Mouse (Mus musculus) bone marrow, adult 2 months (tissue): Measurements from ENCODE around the gene Abcb7. TPM values are rescaled to one million over a fixed set of nuclear protein-coding genes. Genes with fewer than 3 reads are reported as not detected.

Experiments
- H3K27ac ChIP-seq: fragments of 200-500 bp; 2 replicates; pipeline ENCODE4 v1.5.1; 2012; ENCODE audit warnings: low read depth, mild to moderate bottlenecking, control low read depth, inconsistent platforms, low read length; ENCODE audit not compliant: control insufficient read depth, poor library complexity, insufficient read depth
- H3K4me1 ChIP-seq: fragments of 200-500 bp; 2 replicates; pipeline ENCODE4 v1.6.1; 2011; ENCODE audit warnings: low read length; ENCODE audit not compliant: control insufficient read depth, insufficient read depth
- H3K4me3 ChIP-seq: fragments of 200-500 bp; replicated peaks from 2 replicates; pipeline ENCODE3; 2011; ENCODE audit warnings: mild to moderate bottlenecking, low read depth, low read length, control low read depth; ENCODE audit not compliant: control insufficient read depth
- CTCF ChIP-seq: fragments of 200-500 bp; IDR thresholded peaks from 2 replicates; pipeline ENCODE4 v1.5.1; 2011; ENCODE audit warnings: low read length, control low read depth; ENCODE audit not compliant: control insufficient read depth, insufficient read depth
- POLR2A ChIP-seq: fragments of 200-500 bp; IDR thresholded peaks from 2 replicates; pipeline ENCODE4 v1.6.1; 2011; ENCODE audit warnings: low read depth, mild to moderate bottlenecking, control low read depth, low read length, borderline replicate concordance; ENCODE audit not compliant: control insufficient read depth
- WGBS: fragments of 180-500 bp; shearing (Covaris S2); methylation state at CpG from one replicate; pipeline ENCODE4 v1.1.7; 2018; 5-methylcytosine and 5-hydroxymethylcytosine counted together
- polyA plus RNA-seq: library from polyadenylated mRNA; stranded (reverse); fragments of >200 nt; gene quantifications from 2 replicates; pipeline ENCODE4 v1.2.4, GENCODE M21; 2011; ENCODE audit warnings: low replicate concordance; ENCODE audit not compliant: missing spikeins, insufficient read depth, insufficient read length

Gene Abcb7
- polyA plus RNA-seq, 1 experiment: 7.3 TPM

DNA sequence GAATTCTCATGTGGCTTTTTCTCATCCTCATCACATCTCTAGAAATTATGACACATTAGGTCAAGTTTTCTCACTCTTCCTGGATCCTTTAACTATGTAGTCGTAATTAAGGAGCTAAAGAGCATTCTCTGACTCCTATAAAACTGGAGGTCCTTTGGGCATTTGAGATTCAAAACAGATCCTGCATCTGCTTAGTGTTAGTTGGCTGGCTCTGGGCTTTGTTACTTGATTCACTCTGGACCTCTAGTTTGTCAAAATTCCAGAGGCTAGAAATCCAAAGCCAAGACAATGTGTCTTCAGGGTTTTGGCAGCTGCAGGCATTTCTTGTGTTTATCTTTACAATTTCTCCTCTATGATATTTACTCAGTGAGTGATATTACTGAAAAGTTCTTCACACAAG, 157.1 kb downstream of the Abcb7 start:
- no peak overlapping the region for H3K27ac ChIP-seq
- TF ChIP-seq POLR2A (no peak), CTCF (no peak)
- 72% methylated on average over 1 of the region's 1 CpGs for WGBS
- H3K4me3 ChIP-seq: no peak overlapping the region
- H3K4me1 ChIP-seq: no peaks in the 10 kb centered on the region

Other genes starting within 250 kb of the Abcb7 start
- gene Nexmif, start 212.7 kb downstream of the Abcb7 start, polyA plus RNA-seq: 0.37 TPM in 1 of 2 replicates, not detected in the other
- gene Uprt, start 69.0 kb upstream of the Abcb7 start, polyA plus RNA-seq: 2.4 TPM in 1 of 2 replicates, not detected in the other